Mouse (Mus musculus) cerebellum, adult 2 months (tissue): ENCODE measurements around the gene Nlrx1.

Source experiments
- CTCF ChIP-seq: fragments of 200-500 bp; IDR thresholded peaks from 2 replicates; pipeline ENCODE4 v1.5.1; 2011; ENCODE audit warnings: low read depth, mild to moderate bottlenecking, control low read depth, low read length, moderate library complexity, borderline replicate concordance; ENCODE audit not compliant: insufficient read depth
- POLR2A ChIP-seq: fragments of 200-500 bp; IDR thresholded peaks from 2 replicates; pipeline ENCODE4 v1.6.1; 2011; ENCODE audit warnings: low read length, control low read depth, borderline replicate concordance; ENCODE audit not compliant: insufficient read depth

DNA sequence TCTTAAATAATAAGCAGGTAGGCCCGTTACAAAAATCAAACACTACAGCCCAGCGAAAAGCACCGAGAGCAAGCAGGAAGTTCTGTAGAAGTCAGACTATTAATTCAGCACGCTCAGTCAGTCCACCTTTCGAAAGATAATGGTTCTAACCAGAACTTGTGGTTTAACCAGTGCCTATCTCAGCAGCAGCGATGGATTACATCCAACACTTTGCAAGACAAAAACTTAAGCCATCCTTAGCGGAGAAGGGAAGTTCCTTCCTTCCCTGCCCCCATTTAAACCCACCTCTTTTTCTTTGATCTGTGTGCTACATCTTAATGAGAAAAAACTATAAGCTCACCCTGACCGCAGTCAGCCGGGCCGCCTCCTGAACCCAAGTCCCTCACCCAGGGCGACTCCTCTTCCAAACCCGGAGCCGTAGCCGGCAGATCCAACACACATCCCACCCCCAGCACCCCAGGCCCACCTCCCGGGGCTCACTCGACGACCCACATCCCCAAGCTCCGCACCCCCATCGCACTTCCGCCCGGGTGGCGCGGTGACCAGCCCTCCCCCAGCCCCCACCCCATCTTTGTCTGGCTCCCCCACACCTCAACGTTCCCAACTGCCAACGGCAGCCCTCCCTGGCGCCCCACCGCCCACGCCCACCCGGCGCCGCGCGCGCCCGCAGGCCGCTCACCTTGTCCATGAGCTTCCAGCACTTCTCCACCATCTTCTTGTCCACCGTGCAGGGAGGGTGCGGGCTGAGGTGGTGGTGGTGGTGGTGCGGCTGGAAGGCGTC lies 35.2 kb downstream of the Nlrx1 start:
- TF ChIP-seq POLR2A (no peak), CTCF (no peak)
